Mouse (Mus musculus): ENCODE data around the gene Pdlim4. TPM values are rescaled to one million over a fixed set of nuclear protein-coding genes. Genes with fewer than 3 reads are reported as not detected.
"Not testable (repeated sequence)": the region's sequence is repeated elsewhere in the genome, so short reads cannot be mapped to it uniquely, and the experiment has no call there.

Gene Pdlim4
- total RNA-seq, 2 experiments from 2014 or later = 5.1 to 5.6 TPM

DNA sequence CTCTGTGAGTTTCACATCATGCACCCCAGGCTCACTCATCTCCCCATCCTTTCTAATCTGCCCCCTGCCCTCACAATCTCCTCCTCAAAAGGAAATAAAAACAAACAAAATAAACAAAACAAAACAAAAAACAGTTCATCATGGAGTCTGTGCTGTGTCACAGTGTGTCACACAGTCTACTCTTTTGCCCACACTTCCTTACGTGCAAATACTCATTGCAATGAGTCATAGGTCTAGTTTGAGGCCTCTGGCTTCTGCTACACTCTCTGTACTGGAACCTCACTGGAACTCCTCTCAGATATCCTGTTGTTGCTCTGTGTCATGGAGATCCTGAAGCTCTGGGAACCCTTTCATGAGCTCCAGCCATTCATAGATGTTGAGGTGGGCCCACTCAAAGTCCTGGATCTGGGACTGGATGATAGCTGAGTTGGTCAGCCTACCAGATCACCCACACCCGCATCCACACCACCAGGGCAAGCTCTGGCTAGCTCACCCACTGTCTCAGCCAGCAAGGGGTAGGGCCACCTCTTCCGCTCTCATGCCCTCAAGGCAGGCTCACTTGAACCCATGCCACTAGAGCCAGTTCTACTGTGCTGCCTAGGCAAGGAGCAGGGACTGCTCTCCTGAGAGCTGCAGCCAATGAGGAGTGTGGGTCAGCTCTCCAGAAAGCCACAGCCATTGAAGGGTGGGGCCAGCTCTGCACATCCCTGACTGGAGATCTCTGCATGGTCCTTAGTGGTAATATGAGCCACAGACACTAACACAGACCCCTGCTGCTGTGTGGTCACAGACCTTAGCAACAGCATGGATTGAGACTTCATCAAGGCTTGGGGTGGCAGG is 49.7 kb downstream of the Pdlim4 start:
- DNase-seq (ENCODE audit: low spot score) = no peak

DNA sequence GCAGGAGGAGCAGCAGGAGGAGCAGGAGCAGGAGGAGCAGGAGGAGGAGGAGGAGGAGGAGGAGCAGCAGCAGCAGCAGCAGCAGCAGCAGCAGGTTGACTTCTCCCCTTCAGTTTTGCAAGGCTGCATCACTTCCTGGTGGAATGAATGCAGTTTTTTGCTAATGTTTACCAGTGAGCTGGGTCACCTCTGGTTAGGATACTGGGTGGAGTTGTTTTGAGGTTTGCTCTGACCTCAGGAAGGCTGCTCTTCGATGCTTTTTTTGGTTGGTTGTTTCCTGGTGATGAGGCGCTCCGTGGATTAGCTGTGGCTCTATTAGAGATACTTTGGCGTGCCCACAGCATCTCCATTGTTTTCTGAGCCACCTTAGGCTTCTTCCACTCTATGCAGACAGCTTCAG is 51.2 kb downstream of the Pdlim4 start:
- no peak for DNase-seq (ENCODE audit: low spot score)

DNA sequence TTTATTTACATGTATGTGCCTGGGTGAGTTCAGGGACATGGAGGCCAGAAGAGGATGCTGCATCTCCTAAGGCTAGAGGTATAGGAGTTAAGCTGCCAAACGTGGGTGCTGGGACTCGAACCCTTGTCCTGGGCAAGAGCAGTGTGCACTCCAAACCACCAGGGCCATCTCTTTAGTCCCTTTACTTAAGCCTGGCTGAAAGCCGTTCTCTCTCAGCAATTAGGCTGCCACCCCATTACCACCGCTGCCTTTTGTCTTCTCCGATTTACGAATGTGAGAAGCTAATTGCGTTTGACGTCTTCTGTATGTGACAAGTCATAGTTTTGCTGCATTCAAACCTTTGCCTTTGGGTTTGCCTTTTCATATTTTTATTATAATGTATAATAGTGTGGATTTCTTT is 52.8 kb downstream of the Pdlim4 start:
- no peak for DNase-seq (ENCODE audit: low spot score)

DNA sequence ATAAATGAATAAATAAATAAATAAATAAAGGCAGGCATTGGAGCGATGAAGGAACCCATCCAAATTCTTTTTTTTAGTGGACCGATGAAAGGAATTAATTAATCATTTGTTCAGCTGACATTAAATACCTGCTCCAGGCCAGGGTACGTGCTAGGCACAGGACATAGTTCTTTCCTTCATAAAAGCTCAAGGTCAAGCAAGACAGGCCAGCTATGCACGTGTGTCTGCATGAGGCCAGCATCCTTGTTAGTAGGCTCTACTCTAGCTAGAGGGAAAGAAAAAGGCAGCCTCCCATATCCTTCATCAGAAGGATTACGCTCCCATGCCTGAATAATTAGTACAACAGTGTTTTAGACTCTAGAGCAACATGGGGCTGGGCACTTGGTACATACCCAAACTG is 55.9 kb downstream of the Pdlim4 start:
- DNase-seq (ENCODE audit: low spot score) = no peak

DNA sequence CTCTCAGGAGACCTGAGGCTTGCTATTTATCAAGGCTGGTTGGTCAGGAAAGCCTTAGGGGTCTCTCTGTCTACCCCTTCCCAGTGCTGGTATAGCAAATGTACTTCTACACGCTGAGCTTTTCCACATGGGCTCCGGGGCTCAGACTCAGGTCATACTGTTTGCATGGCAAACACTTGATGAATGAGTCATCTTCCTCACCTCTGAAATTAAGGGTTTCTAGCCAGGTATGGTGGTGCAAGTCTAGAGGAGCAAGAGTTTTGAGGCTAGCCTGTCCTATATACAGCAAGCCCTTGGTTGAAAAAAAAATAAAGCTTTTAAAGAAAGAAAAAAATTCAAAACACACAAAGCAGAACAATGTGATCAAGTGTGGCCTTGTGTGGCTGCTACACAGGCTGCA is 57.6 kb downstream of the Pdlim4 start:
- no peak for DNase-seq (ENCODE audit: low spot score)

DNA sequence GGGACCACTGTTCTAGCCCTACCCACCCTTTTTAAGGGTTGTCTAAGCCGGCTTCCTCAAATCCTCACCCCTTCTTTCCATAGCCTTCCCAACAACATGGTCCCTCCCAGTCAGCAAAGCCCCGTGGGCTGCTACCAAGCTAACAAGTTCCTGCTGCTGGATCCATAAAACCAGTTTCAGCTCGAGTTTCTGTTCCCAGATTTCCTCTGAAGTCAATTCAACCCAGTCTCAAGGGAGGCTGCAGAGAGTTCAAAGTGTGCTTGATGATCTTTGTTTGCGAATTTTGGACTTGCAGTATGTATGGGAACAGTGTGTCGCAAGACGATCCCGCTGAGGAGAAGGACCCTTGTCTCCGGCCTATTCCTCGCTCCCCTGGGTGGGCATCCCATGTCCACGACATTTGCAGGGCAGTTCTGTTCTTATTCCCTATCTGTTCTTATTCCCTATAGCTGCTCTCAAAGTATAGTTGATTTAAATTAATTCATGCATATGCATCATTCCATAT is 60.3 kb downstream of the Pdlim4 start:
- peak; percentile 72 for DNase-seq (ENCODE audit: low spot score)

DNA sequence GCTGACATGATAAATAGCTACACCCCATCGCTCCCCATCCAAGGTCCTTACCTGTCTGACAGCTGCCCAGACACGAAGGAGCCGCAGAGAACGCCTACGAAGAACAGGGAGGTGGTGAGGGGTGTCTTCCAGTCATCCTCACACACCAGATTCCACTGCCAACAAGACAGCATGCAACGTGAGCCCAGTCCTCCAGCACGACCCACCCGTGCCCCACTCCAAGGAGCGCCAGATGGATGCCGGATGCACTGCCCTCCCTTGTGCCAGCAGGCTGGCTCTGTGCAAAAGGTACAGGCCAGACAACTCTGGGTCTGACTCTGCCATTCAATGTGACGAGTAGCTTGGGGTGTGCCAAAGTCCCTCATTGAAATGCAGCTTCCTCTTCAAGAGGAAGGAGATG is 61.1 kb downstream of the Pdlim4 start:
- no peak for DNase-seq (ENCODE audit: low spot score)

DNA sequence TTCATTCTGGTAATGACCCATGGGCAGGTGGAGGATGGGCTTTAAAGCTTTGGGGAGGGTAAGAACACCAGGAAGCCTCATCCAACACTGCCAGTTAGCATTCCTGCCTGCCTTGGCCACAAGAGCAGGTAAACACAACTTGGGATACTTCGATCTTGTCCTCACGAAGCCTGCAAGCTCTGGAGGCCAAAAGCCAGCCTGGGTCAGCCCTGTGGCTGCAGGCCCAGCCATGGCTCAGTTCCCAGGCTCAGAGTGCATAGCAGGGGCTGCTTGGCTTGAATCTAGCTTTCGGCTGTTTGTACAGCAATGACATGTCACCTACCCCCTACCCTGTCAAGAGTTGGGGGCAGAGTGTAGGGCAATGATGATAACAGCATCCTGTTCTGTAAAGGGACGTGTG is 61.9 kb downstream of the Pdlim4 start:
- DNase-seq (ENCODE audit: low spot score) = peak; percentile 69

DNA sequence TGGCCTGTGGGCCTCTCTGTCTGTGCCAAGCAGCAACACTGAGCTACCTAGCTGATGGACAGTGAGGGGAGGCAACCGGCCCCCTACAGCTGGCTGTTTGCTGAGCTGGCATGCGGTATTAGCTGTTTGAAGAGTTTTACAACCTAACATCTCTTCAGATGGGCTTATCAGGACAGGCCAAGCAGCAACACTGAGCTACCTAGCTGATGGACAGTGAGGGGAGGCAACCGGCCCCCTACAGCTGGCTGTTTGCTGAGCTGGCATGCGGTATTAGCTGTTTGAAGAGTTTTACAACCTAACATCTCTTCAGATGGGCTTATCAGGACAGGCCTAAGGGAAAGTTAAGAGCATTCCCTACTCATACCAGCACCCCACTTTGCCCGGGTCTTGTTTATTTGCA is 62.5 kb downstream of the Pdlim4 start:
- DNase-seq (ENCODE audit: low spot score) = not testable (repeated sequence)

Other genes with a start within 250 kb of the Pdlim4 start
- 1 to 10 TPM in 1 of 2 experiments, under 1 TPM in 1; 0.84 to 2.1 TPM for gene Gm12216, start 209.8 kb downstream of the Pdlim4 start, total RNA-seq (2021)
- gene Slc22a5, start 177.4 kb downstream of the Pdlim4 start, total RNA-seq (2021) = 1 to 10 TPM; 7.1 to 9.3 TPM
- under 1 TPM; 0.78 to 0.95 TPM for gene Slc22a21, start 88.7 kb downstream of the Pdlim4 start, total RNA-seq (2021)
- 1 to 10 TPM; 2.9 to 3.1 TPM for gene Slc22a4, start 40.9 kb downstream of the Pdlim4 start, total RNA-seq (2021)
- gene P4ha2, start 31.1 kb upstream of the Pdlim4 start, total RNA-seq (2021) = 10 to 100 TPM; 31.9 to 38.1 TPM
- not detected for gene Csf2, start 180.7 kb upstream of the Pdlim4 start, total RNA-seq (2021)
- gene Il3, start 198.3 kb upstream of the Pdlim4 start, total RNA-seq (2021) = not detected
- 10 to 100 TPM; 23.3 to 30.9 TPM for gene Acsl6, start 234.8 kb upstream of the Pdlim4 start, total RNA-seq (2021)

Data from gastrocnemius, adult 18-20 months (tissue).